Mouse (Mus musculus): ENCODE data around the gene Hmga2. TPM values are rescaled to one million over a fixed set of nuclear protein-coding genes. Genes with fewer than 3 reads are reported as not detected.

Gene Hmga2
- polyA plus RNA-seq, 2 experiments, result 3.4 to 5.4 TPM

DNA sequence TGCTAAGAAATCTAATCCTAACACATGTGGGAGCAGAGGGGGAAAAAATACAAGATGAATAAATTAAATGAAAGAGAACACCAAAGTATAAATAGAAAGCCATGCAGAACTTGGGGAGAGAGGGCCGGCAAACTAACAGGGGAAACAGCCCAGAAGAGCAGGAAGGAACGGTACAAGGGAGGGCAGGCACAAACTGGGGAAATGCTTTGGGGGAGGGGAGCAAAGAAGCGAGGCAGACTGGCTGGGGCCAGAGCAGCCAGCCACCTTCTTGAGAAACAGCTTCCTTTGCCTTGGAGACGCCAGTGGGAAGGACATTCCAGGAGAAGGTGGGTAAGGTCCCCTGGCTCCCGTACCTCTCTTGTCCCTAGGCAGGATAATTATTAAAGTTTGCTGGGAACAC is 14.5 kb downstream of the Hmga2 start:
- Histone ChIP-seq H3K4me2 (ENCODE audit: low read depth) (no peak overlapping the region), H3K9ac (replicated peaks) (no peak overlapping the region)
- ATAC-seq (ENCODE audit: insufficient read depth), result no peak

DNA sequence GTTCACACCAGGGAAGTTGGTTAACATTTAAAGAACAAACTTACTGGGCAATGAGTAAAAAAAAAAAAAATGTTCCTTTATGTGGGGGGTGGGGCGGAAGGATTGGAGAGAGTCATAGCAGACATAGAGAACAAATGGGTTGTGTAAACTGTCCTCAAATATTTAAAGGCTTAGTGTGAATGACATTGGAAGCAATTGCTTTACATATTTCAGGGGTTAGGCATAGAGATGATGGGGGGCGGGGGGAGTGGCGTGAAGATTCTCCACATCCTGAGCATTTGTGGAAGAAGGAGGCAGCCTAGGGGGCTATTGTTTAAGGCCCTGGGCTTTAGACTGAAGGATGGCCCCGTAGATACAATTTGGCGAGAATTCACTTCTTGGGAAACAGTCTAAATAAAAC is 15.0 kb downstream of the Hmga2 start:
- no peak for ATAC-seq (ENCODE audit: insufficient read depth)
- H3K4me1 ChIP-seq (replicated peaks; ENCODE audit: control insufficient read depth in 2 of 2, insufficient read depth in 2 of 2, low read length in 1 of 2), result peaks cover 0 to 14% of the 10 kb centered on the region in 2 experiments; a peak in 3 of 4 replicates
- no peak for DNase-seq (ENCODE audit: low read depth in 3 of 3, low spot score in 3 of 3)
- H3K9ac ChIP-seq (replicated peaks), result no peak overlapping the region
- no peaks in the 10 kb centered on the region for H3K9me3 ChIP-seq (ENCODE audit: control insufficient read depth, low read length)
- H3K27ac ChIP-seq, result no peak overlapping the region
- H3K4me2 ChIP-seq (ENCODE audit: low read depth), result no peak overlapping the region
- TF ChIP-seq CTCF (IDR thresholded peaks at IDR 0.05; ENCODE audit: low read depth), result no peak
- TF ChIP-seq EP300 (IDR thresholded peaks at IDR 0.05; ENCODE audit: low read depth), result no peak
- H3K36me3 ChIP-seq (replicated peaks; ENCODE audit: control insufficient read depth, insufficient read depth, low read depth), result no peaks in the 10 kb centered on the region
- no peak overlapping the region for H3K4me3 ChIP-seq (ENCODE audit: insufficient read depth in 1 of 2, low read depth in 2 of 2, low read length in 2 of 2)
- 53% methylated on average over 5 of the region's 5 CpGs for WGBS (ENCODE audit: insufficient replicate concordance)
- H3K27me3 ChIP-seq (ENCODE audit: control insufficient read depth, insufficient read depth, low read length), result no peaks in the 10 kb centered on the region

More for the DNA sequence above, 14.5 kb downstream of the Hmga2 start:
- WGBS (ENCODE audit: insufficient replicate concordance), result 12% methylated on average over 5 of the region's 5 CpGs
- no peaks in the 10 kb centered on the region for H3K27me3 ChIP-seq (ENCODE audit: control insufficient read depth, insufficient read depth, low read length)
- H3K9me3 ChIP-seq (ENCODE audit: control insufficient read depth, low read length), result no peaks in the 10 kb centered on the region
- no peaks in the 10 kb centered on the region for H3K36me3 ChIP-seq (replicated peaks; ENCODE audit: control insufficient read depth, insufficient read depth, low read depth)
- no peak overlapping the region for H3K4me3 ChIP-seq (ENCODE audit: insufficient read depth in 1 of 2, low read depth in 2 of 2, low read length in 2 of 2)
- peaks cover 0 to 14% of the 10 kb centered on the region in 2 experiments; a peak in 3 of 4 replicates for H3K4me1 ChIP-seq (replicated peaks; ENCODE audit: control insufficient read depth in 2 of 2, insufficient read depth in 2 of 2, low read length in 1 of 2)
- H3K27ac ChIP-seq, result no peak overlapping the region
- TF ChIP-seq CTCF (IDR thresholded peaks at IDR 0.05; ENCODE audit: low read depth) (no peak), EP300 (IDR thresholded peaks at IDR 0.05; ENCODE audit: low read depth) (no peak)
- no peak for DNase-seq (ENCODE audit: low read depth in 3 of 3, low spot score in 3 of 3)

DNA sequence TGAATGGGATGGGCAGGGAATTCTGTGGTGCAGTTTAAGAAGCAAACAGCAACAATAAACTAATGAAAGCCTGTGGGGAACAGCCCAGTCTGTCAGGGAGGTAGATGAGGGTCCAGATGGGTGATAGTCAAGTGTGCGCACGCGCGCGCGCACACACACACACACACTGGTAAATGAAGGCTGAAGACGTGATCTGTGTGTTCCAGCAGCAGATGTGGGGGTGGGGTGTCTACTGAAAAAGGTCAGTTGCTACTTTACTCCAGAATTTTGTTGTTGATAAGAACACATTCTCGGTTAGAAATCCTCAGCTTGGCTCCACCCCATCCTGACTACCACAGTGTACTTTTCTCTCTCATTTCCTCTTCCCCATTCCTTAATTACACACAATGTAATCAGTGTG is 17.4 kb downstream of the Hmga2 start:
- peak; percentile 80 for ATAC-seq (ENCODE audit: insufficient read depth)

DNA sequence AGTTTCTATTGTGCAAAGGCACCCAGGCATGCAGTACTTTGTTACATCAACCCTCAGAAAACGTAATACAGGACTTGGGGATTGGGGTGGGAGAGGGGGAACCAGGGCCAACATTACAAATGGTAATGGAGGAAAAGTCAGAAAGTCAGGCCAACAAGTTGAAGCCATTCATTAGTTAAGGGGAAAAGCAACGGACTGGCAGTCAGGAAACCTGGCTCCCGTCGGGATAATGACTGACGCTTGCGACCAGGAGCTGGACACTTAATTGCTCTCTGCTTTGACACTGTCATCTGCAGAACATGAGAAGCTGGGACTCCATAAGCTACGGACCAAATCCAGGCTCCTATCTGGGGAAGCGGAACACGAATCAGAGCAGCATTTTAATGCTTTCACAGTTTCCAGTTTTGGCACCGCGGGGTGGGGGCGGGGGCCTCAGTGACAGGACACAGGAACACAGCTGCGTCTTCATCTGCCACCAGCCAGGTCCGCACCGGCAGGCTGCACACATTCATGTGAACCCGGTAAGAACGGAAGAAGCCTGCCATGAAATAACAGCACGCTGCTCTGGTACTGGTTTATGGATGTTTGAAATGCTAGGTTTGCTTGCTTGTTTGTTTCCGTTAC is 26.5 kb downstream of the Hmga2 start:
- Histone ChIP-seq H3K27me3 (ENCODE audit: control insufficient read depth, insufficient read depth, low read length) (no peaks in the 10 kb centered on the region), H3K9ac (replicated peaks) (no peak overlapping the region), H3K27ac (no peak overlapping the region), H3K4me1 (replicated peaks; ENCODE audit: control insufficient read depth in 2 of 2, insufficient read depth in 2 of 2, low read length in 1 of 2) (peaks cover 0 to 4% of the 10 kb centered on the region in 2 experiments; a peak in 1 of 4 replicates), H3K4me2 (ENCODE audit: low read depth) (no peak overlapping the region), H3K36me3 (replicated peaks; ENCODE audit: control insufficient read depth, insufficient read depth, low read depth) (no peaks in the 10 kb centered on the region), H3K9me3 (ENCODE audit: control insufficient read depth, low read length) (no peaks in the 10 kb centered on the region), H3K4me3 (ENCODE audit: insufficient read depth in 1 of 2, low read depth in 2 of 2, low read length in 2 of 2) (no peak overlapping the region)
- no peak for DNase-seq (ENCODE audit: low read depth in 3 of 3, low spot score in 3 of 3)
- TF ChIP-seq CTCF (IDR thresholded peaks at IDR 0.05; ENCODE audit: low read depth) (no peak), EP300 (IDR thresholded peaks at IDR 0.05; ENCODE audit: low read depth) (no peak)
- 82% methylated on average over 19 of the region's 19 CpGs for WGBS (ENCODE audit: insufficient replicate concordance)
- ATAC-seq (ENCODE audit: insufficient read depth), result no peak

More for the DNA sequence above, 17.4 kb downstream of the Hmga2 start:
- H3K4me1 ChIP-seq (replicated peaks; ENCODE audit: control insufficient read depth in 2 of 2, insufficient read depth in 2 of 2, low read length in 1 of 2), result peaks cover 0 to 14% of the 10 kb centered on the region in 2 experiments; a peak in 3 of 4 replicates
- no peak overlapping the region for H3K9ac ChIP-seq (replicated peaks)
- TF ChIP-seq CTCF (IDR thresholded peaks at IDR 0.05; ENCODE audit: low read depth) (no peak), EP300 (IDR thresholded peaks at IDR 0.05; ENCODE audit: low read depth) (peak; percentile 80)
- no peak overlapping the region for H3K4me3 ChIP-seq (ENCODE audit: insufficient read depth in 1 of 2, low read depth in 2 of 2, low read length in 2 of 2)
- no peak overlapping the region for H3K27ac ChIP-seq
- H3K9me3 ChIP-seq (ENCODE audit: control insufficient read depth, low read length), result no peaks in the 10 kb centered on the region
- WGBS (ENCODE audit: insufficient replicate concordance), result 18% methylated on average over 8 of the region's 8 CpGs
- no peaks in the 10 kb centered on the region for H3K36me3 ChIP-seq (replicated peaks; ENCODE audit: control insufficient read depth, insufficient read depth, low read depth)
- H3K4me2 ChIP-seq (ENCODE audit: low read depth), result no peak overlapping the region
- no peaks in the 10 kb centered on the region for H3K27me3 ChIP-seq (ENCODE audit: control insufficient read depth, insufficient read depth, low read length)
- peak; percentile 34 to 38 (median 37) for DNase-seq (ENCODE audit: low read depth in 3 of 3, low spot score in 3 of 3)

DNA sequence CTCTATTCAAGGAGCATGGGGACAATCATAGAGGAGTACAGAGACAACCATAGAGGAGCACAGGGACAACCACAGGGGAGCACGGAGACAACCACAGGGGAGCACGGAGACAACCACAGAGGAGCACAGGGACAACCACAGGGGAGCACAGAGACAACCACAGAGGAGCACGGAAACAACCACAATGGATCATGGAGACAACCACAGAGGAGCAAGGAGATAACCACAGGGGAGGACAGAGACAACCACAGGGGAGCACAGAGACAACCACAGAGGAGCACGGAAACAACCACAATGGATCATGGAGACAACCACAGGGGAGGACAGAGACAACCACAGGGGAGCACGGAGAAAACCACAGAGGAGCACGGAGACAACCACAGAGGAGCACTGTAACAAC is 29.5 kb downstream of the Hmga2 start:
- DNase-seq (ENCODE audit: low read depth in 3 of 3, low spot score in 3 of 3) (no peak), ATAC-seq (ENCODE audit: insufficient read depth) (no peak)
- Histone ChIP-seq H3K27me3 (ENCODE audit: control insufficient read depth, insufficient read depth, low read length) (no peaks in the 10 kb centered on the region), H3K4me2 (ENCODE audit: low read depth) (no peak overlapping the region), H3K4me1 (replicated peaks; ENCODE audit: control insufficient read depth in 2 of 2, insufficient read depth in 2 of 2, low read length in 1 of 2) (peaks cover 0 to 5% of the 10 kb centered on the region in 2 experiments; a peak in 1 of 4 replicates), H3K36me3 (replicated peaks; ENCODE audit: control insufficient read depth, insufficient read depth, low read depth) (no peaks in the 10 kb centered on the region), H3K9ac (replicated peaks) (no peak overlapping the region), H3K27ac (no peak overlapping the region), H3K9me3 (ENCODE audit: control insufficient read depth, low read length) (no peaks in the 10 kb centered on the region), H3K4me3 (ENCODE audit: insufficient read depth in 1 of 2, low read depth in 2 of 2, low read length in 2 of 2) (no peak overlapping the region)
- WGBS (ENCODE audit: insufficient replicate concordance), result 19% methylated on average over 6 of the region's 6 CpGs
- TF ChIP-seq EP300 (IDR thresholded peaks at IDR 0.05; ENCODE audit: low read depth) (no peak), CTCF (IDR thresholded peaks at IDR 0.05; ENCODE audit: low read depth) (no peak)

Measured in liver, embryonic 14.5 days (tissue).